Mouse (Mus musculus) heart, embryonic 15.5 days (tissue): Measurements from ENCODE around the gene Zdhhc21. TPM values are rescaled to one million over a fixed set of nuclear protein-coding genes. Genes with fewer than 3 reads are reported as not detected.

Experiments used
- ATAC-seq: fragments of 200-750 bp; cut with Nextera tagmentation; replicated peaks from 2 replicates; pipeline ENCODE4 v1.8.0; 2017; ENCODE audit warnings: low read depth, moderate TSS enrichment; ENCODE audit not compliant: insufficient number of reproducible peaks, insufficient read depth, low FRiP score
- H3K27ac ChIP-seq: fragments of 300-500 bp; sonication (generic); 2 replicates; pipeline ENCODE4 v1.5.1; 2015; ENCODE audit warnings: mild to moderate bottlenecking, inconsistent platforms
- H3K27me3 ChIP-seq: fragments of 300-500 bp; sonication (generic); 2 replicates; pipeline ENCODE4 v1.6.1; 2015; ENCODE audit warnings: inconsistent platforms
- H3K36me3 ChIP-seq: fragments of 300-500 bp; sonication (generic); 2 replicates; pipeline ENCODE4 v1.6.1; 2015; ENCODE audit warnings: mild to moderate bottlenecking, inconsistent platforms
- H3K4me1 ChIP-seq: fragments of 300-500 bp; sonication (generic); replicated peaks from 2 replicates; pipeline ENCODE4 v1.6.1; 2015; ENCODE audit warnings: inconsistent platforms
- H3K4me2 ChIP-seq: fragments of 300-500 bp; sonication (generic); 2 replicates; pipeline ENCODE4 v1.6.1; 2015; ENCODE audit warnings: inconsistent platforms, mild to moderate bottlenecking, moderate library complexity
- H3K4me3 ChIP-seq: fragments of 300-500 bp; sonication (generic); 2 replicates; pipeline ENCODE4 v1.5.1; 2015; ENCODE audit warnings: mild to moderate bottlenecking, inconsistent platforms
- H3K9ac ChIP-seq: fragments of 300-500 bp; sonication (generic); 2 replicates; pipeline ENCODE4 v1.6.1; 2015; ENCODE audit warnings: mild to moderate bottlenecking, inconsistent platforms
- H3K9me3 ChIP-seq: fragments of 300-500 bp; sonication (generic); replicated peaks from 2 replicates; pipeline ENCODE4 v1.6.1; 2016; ENCODE audit warnings: inconsistent platforms
- WGBS: fragments of 180-500 bp; shearing (Covaris S2); methylation state at CpG from one replicate; pipeline ENCODE4 v1.1.7; 2015; ENCODE audit warnings: mixed read lengths; 5-methylcytosine and 5-hydroxymethylcytosine counted together
- polyA plus RNA-seq: library from polyadenylated mRNA; unstranded; fragments of >200 nt; fragmentation: Nextera tagmentation; extraction: Ambion mirVana; gene quantifications from 2 replicates; pipeline ENCODE4 v1.2.1, GENCODE M21; 2015

The Zdhhc21 gene
- polyA plus RNA-seq, 1 experiment from 2014 or later = 9.0 TPM

DNA sequence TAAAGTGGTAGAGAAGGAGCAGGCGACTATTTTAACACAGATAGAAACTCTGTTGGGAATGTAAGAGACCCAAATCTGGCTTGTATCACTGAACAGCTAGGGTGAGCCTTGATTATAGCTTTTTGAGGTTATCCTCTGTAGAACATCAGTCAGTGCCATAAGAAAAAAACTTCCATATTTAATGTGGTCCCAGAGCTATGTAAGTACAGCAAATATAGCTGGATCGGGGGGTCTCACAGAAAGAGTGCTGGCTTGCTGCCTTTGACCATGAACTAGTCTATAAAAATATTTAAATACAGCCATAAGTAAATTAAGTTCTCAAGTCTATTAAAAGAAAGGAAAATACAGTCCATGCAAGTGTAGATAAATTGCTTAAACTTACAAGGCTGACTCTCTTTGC, 20.5 kb upstream of the Zdhhc21 start:
- H3K27ac ChIP-seq = no peak overlapping the region
- H3K9me3 ChIP-seq = no peaks in the 10 kb centered on the region
- 72% methylated on average over 2 of the region's 2 CpGs for WGBS
- H3K4me1 ChIP-seq = no peaks in the 10 kb centered on the region
- H3K9ac ChIP-seq = no peak overlapping the region
- no peak overlapping the region for H3K4me3 ChIP-seq
- H3K4me2 ChIP-seq = no peak overlapping the region
- no peaks in the 10 kb centered on the region for H3K27me3 ChIP-seq
- no peak for ATAC-seq
- H3K36me3 ChIP-seq = no peaks in the 10 kb centered on the region

DNA sequence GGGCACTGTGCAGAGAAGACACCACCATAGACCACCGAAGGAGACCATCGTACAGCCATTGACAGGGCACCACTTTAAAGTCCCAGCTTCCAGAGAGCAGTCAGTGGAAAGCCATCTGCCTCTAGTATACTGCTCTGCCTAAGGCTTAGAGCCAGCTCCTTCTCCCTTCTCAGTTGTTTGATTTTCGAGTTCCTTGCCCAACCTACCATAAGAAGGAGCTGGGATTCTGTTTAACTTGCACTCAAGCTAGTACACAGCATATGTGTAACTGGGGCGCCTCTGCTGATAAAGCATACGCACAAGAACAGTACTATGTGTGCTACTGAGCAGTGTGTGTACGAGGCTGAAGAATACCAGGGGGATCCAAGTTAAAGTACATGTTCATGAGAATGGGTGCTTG, 19.4 kb upstream of the Zdhhc21 start:
- no peak for ATAC-seq
- Histone ChIP-seq H3K27ac (no peak overlapping the region), H3K27me3 (no peaks in the 10 kb centered on the region), H3K4me1 (no peaks in the 10 kb centered on the region), H3K9ac (no peak overlapping the region), H3K4me3 (no peak overlapping the region), H3K36me3 (no peaks in the 10 kb centered on the region), H3K4me2 (no peak overlapping the region), H3K9me3 (no peaks in the 10 kb centered on the region)
- WGBS = 83% methylated on average over 6 of the region's 6 CpGs

DNA sequence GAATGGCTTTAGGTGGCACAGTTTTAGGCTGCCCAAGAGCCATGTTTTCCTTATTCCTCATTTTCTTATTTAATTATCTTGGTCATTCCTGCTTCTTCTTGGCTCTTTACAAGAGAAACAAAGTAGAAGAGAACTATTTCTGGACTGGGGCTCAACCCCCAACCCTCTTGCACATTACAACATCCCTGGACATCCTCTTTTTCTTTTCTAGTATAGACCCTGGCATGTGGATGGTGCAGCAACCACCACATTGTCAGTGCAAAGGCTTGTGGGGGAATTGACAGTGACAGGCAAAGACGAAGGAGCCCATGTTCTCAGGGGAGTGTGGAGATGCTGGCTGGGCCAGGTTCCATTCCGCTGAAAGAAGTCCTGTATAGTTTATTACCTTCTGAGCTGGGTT, 16.9 kb upstream of the Zdhhc21 start:
- Histone ChIP-seq H3K9me3 (no peaks in the 10 kb centered on the region), H3K27me3 (no peaks in the 10 kb centered on the region), H3K36me3 (no peaks in the 10 kb centered on the region), H3K4me2 (no peak overlapping the region), H3K27ac (no peak overlapping the region), H3K4me3 (no peak overlapping the region), H3K9ac (no peak overlapping the region), H3K4me1 (0 out of 2 replicates have a peak, but pooled peaks cover 3% of the 10 kb centered on the region)
- no peak for ATAC-seq
- 73% methylated on average over 2 of the region's 2 CpGs for WGBS

DNA sequence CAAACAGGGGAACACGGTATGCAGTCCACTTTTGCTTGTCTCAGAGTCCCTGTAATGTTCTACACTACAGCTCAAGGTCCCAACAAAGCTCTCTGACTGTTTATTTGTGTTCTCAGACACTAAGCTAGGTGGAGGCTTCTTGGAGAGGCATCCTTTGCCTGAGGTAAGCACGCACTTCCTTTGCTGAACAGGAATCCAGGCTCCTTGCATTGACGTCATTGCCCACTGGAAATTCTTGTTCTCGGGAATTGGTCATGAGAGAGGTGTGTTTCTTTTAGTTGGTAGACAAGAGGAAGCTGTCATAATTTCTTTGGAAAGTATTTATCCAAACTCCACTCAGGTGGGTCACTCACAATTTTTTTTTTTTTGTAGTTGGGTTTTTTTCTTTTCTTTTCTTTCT, 15.8 kb upstream of the Zdhhc21 start:
- H3K4me2 ChIP-seq = no peak overlapping the region
- 0 out of 2 replicates have a peak, but pooled peaks cover 3% of the 10 kb centered on the region for H3K4me1 ChIP-seq
- H3K27me3 ChIP-seq = no peaks in the 10 kb centered on the region
- H3K27ac ChIP-seq = no peak overlapping the region
- no peak for ATAC-seq
- H3K9ac ChIP-seq = no peak overlapping the region
- H3K9me3 ChIP-seq = no peaks in the 10 kb centered on the region
- no peak overlapping the region for H3K4me3 ChIP-seq
- no peaks in the 10 kb centered on the region for H3K36me3 ChIP-seq
- WGBS = 66% methylated on average over 4 of the region's 4 CpGs

DNA sequence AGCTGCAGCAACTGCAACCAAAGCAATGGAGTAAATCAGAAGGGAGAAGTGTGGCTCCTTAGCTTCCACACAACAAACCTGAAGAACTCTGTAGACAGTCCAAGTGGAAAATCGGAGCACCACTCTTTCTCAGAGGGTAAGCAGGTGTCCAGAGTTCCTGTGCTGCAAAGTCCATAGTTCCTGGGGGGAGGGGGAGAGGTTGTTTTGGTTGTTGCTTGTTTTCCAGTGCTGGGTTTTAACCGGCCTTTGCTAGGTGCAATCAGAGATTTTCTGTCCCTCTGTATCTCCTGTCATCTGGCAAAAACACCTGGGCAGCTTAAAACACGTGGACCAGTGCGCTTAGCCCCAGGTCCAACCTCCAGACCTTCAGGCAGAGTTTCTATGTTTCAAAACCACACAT, 15.0 kb upstream of the Zdhhc21 start:
- no peak overlapping the region for H3K4me3 ChIP-seq
- H3K27ac ChIP-seq = no peak overlapping the region
- no peaks in the 10 kb centered on the region for H3K9me3 ChIP-seq
- no peak overlapping the region for H3K9ac ChIP-seq
- ATAC-seq = no peak
- no peaks in the 10 kb centered on the region for H3K36me3 ChIP-seq
- WGBS = 56% methylated on average over 4 of the region's 4 CpGs
- no peak overlapping the region for H3K4me2 ChIP-seq
- 0 out of 2 replicates have a peak, but pooled peaks cover 3% of the 10 kb centered on the region for H3K4me1 ChIP-seq
- H3K27me3 ChIP-seq = no peaks in the 10 kb centered on the region

DNA sequence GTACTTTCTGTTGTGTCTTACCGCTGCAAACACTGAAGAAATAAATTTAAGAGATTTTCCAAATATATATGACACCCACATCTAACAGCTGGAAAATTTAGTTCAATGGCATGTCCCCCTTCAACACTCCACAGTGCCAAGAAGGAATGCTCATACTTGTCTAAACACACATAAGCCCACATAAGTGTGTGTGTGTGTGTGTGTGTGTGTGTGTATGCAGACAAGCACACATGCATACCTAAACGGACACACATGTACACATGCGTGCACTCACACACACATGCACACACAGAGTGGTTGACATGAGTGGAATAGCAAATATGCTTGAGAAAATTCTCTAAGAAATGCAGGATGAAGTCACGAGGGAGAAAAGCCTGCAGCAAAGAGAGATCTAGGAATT, 12.8 kb upstream of the Zdhhc21 start:
- Histone ChIP-seq H3K9me3 (no peaks in the 10 kb centered on the region), H3K27me3 (no peaks in the 10 kb centered on the region), H3K36me3 (no peaks in the 10 kb centered on the region), H3K4me1 (0 out of 2 replicates have a peak, but pooled peaks cover 3% of the 10 kb centered on the region), H3K4me2 (no peak overlapping the region), H3K4me3 (no peak overlapping the region), H3K27ac (peak overlapping the region; percentile 2; the same call in 1 of the 2 replicates), H3K9ac (no peak overlapping the region)
- no peak for ATAC-seq
- WGBS = 68% methylated on average over 4 of the region's 4 CpGs

DNA sequence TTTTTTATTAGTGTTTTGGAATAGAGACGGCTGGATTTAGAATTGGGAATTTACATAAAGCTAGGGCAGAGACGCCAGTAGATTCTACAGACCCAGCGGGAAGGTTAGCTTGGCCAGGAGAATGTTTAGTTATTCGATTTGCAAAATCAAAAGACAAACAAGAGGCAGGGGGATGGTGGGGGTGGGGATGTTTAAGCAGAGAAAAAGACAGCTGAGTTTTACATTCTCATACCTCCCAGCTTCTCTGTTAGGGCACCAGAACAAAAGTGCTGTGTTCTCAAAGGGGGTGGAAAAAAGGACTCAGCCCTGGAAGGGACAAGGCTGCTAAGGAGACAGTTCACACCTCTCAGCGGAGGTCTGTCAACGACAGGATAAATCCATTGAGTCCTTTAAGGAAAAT, 12.4 kb upstream of the Zdhhc21 start:
- Histone ChIP-seq H3K9me3 (no peaks in the 10 kb centered on the region), H3K9ac (no peak overlapping the region), H3K4me3 (no peak overlapping the region), H3K4me1 (0 out of 2 replicates have a peak, but pooled peaks cover 3% of the 10 kb centered on the region), H3K27me3 (no peaks in the 10 kb centered on the region), H3K4me2 (no peak overlapping the region), H3K36me3 (no peaks in the 10 kb centered on the region), H3K27ac (no peak overlapping the region)
- ATAC-seq = no peak
- 39% methylated on average over 6 of the region's 6 CpGs for WGBS

DNA sequence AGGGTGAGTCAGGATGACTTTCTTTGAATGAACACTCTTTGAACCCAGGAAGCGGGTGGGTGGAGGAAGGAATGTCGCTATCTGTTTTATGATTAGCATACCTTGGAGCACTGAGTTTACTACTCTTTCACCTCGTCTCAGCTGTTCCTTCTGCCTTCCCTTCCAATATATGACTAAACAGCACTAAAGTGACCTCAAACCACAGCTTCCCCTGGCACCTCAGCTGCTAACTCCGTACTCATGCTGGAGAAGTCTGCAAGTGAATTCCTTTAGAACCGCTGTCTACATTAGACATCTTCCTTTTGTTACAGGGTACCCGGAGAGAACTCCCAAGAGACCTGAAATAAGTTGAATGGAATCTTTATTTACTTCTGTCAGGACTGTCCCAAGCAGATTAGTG, 11.2 kb upstream of the Zdhhc21 start:
- Histone ChIP-seq H3K9ac (no peak overlapping the region), H3K27ac (no peak overlapping the region), H3K27me3 (no peaks in the 10 kb centered on the region), H3K36me3 (no peaks in the 10 kb centered on the region), H3K9me3 (no peaks in the 10 kb centered on the region), H3K4me1 (0 out of 2 replicates have a peak, but pooled peaks cover 3% of the 10 kb centered on the region), H3K4me3 (no peak overlapping the region), H3K4me2 (no peak overlapping the region)
- 70% methylated on average over 6 of the region's 6 CpGs for WGBS
- ATAC-seq = no peak

DNA sequence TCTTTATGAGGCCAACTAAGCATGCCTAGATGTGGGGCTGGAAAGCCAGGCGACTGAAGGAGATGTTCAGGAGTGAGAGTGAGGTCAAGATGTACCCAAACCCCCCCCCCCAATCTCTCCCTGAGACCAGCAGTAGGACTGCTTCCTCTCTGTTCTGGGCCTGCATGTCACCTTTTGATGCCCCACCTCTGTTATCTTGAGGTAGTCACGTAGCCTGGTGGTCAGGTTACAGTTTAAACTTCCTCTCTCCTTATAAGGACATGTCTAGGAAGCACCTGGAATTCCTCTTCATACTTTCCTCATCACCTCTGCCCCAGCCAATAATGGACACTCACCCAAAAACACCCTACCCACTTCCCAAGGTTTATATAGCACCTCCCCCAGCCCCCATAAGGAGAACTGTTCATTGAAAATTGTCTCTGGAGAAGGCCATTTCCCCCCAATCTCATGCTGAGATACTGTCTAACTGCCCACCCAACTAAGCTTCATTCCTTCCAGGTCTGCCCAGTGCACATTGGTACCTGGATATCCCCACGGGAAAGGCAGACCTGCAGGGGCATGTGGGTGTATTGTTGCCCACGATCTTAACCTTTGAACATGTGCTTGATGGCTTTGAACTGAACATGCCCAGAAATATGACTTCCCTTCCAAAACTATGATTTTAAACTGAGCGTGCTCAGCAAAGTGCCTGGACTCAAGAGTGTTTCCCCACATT, 8.1 kb upstream of the Zdhhc21 start:
- Histone ChIP-seq H3K9ac (no peak overlapping the region), H3K27ac (no peak overlapping the region), H3K4me2 (no peak overlapping the region), H3K4me3 (no peak overlapping the region), H3K4me1 (no peaks in the 10 kb centered on the region), H3K9me3 (no peaks in the 10 kb centered on the region), H3K27me3 (no peaks in the 10 kb centered on the region), H3K36me3 (no peaks in the 10 kb centered on the region)
- no peak for ATAC-seq
- WGBS = 80% methylated on average over 5 of the region's 5 CpGs

DNA sequence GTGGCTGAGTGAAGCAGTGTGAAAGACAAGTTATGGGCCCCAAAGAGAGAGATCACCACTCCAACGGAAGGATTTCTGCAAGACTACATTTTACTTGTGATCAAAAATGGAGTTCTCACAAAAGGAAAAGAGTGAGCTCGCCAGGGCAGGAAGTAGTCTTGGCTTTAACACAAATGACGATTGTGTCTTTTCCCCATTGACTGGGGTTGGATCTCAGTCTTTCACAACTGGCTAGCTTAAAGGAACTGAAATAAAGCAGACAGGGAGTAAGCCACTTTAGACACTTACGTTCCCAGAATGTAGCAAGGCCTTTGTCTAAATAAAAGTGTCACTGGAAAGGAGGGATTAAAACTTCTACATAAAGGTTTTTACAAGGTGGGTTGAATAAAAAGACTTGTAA, 7.4 kb upstream of the Zdhhc21 start:
- H3K4me3 ChIP-seq = no peak overlapping the region
- peak overlapping the region; percentile 45; the same call in 1 of the 2 replicates for H3K27ac ChIP-seq
- 45% methylated on average over 4 of the region's 4 CpGs for WGBS

DNA sequence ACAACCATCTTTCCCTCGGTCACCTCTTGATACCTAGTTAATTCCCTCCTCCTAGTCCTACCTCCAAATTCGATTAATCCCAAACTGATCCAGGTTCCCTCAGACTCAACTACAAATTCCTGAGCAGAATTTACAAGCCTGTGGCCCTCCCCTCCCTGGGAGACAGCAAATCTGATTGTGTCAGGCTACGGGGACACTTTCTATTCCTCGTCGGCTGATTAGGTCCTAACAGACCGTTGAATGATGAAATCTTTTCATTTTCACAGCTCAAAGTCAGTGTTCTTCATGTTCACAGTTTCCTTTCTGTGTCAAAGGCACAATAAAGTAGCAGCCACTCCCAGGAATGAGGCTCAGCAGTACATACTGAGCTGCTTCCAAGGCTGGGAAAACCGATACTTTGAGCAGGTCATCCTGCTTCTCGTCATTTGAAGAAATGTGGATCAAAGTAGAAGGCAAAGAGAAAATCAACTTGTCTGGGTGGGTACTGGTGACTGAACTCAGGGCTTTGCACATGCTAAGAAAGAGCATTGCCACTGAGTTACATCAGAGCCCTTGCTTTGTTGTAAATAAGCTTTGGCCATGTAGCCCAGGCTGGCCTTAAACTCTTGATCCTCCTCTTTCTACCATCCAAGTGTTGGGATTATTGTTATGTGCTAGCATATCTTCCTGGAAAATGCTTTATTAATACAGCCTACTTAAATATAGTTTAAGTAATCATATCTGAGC, 5.4 kb upstream of the Zdhhc21 start:
- 72% methylated on average over 8 of the region's 8 CpGs for WGBS
- ATAC-seq = no peak
- no peak overlapping the region for H3K27ac ChIP-seq
- no peak overlapping the region for H3K9ac ChIP-seq
- no peak overlapping the region for H3K4me2 ChIP-seq
- H3K4me1 ChIP-seq = peaks cover 5% of the 10 kb centered on the region; the same call in 1 of the 2 replicates
- no peak overlapping the region for H3K4me3 ChIP-seq
- H3K36me3 ChIP-seq = no peaks in the 10 kb centered on the region
- H3K9me3 ChIP-seq = no peaks in the 10 kb centered on the region
- no peaks in the 10 kb centered on the region for H3K27me3 ChIP-seq

More for the DNA sequence above, 7.4 kb upstream of the Zdhhc21 start:
- no peaks in the 10 kb centered on the region for H3K36me3 ChIP-seq
- ATAC-seq = no peak
- H3K9ac ChIP-seq = no peak overlapping the region
- H3K27me3 ChIP-seq = no peaks in the 10 kb centered on the region
- no peak overlapping the region for H3K4me2 ChIP-seq
- no peaks in the 10 kb centered on the region for H3K4me1 ChIP-seq
- no peaks in the 10 kb centered on the region for H3K9me3 ChIP-seq
